Mouse (Mus musculus) heart, embryonic 12.5 days (tissue): ENCODE data around the gene Gm10118. TPM values are rescaled to one million over a fixed set of nuclear protein-coding genes. Genes with fewer than 3 reads are reported as not detected.

Source experiments
- ATAC-seq: fragments of 200-750 bp; cut with Nextera tagmentation; 2 replicates; pipeline ENCODE4 v1.8.0; 2017; ENCODE audit warnings: moderate TSS enrichment, moderate library complexity; ENCODE audit not compliant: insufficient number of reproducible peaks, low FRiP score
- H3K27ac ChIP-seq: fragments of 300-500 bp; sonication (generic); 2 replicates; pipeline ENCODE4 v1.5.1; 2016; ENCODE audit warnings: mild to moderate bottlenecking, moderate library complexity; ENCODE audit not compliant: poor library complexity, severe bottlenecking
- H3K27me3 ChIP-seq: fragments of 300-500 bp; sonication (generic); replicated peaks from 2 replicates; pipeline ENCODE4 v1.6.1; 2016; ENCODE audit warnings: mild to moderate bottlenecking, moderate library complexity
- H3K36me3 ChIP-seq: fragments of 300-500 bp; sonication (generic); 2 replicates; pipeline ENCODE4 v1.6.1; 2016; ENCODE audit warnings: mild to moderate bottlenecking, moderate library complexity
- H3K4me1 ChIP-seq: fragments of 300-500 bp; sonication (generic); replicated peaks from 2 replicates; pipeline ENCODE4 v1.6.1; 2016; ENCODE audit warnings: mild to moderate bottlenecking
- H3K4me2 ChIP-seq: fragments of 300-500 bp; sonication (generic); 2 replicates; pipeline ENCODE4 v1.6.1; 2016; ENCODE audit warnings: mild to moderate bottlenecking, moderate library complexity
- H3K4me3 ChIP-seq: fragments of 300-500 bp; sonication (generic); 2 replicates; pipeline ENCODE4 v1.5.1; 2016; ENCODE audit warnings: mild to moderate bottlenecking
- H3K9ac ChIP-seq: fragments of 300-500 bp; sonication (generic); 2 replicates; pipeline ENCODE4 v1.6.1; 2016; ENCODE audit warnings: mild to moderate bottlenecking, moderate library complexity
- H3K9me3 ChIP-seq: fragments of 300-500 bp; sonication (generic); replicated peaks from 2 replicates; pipeline ENCODE4 v1.6.1; 2016; ENCODE audit warnings: mild to moderate bottlenecking, moderate library complexity
- whole genome bisulfite sequencing: fragments of 180-500 bp; shearing (Covaris S2); methylation state at CpG from one replicate; pipeline ENCODE4 v1.1.7; 2016; 5-methylcytosine and 5-hydroxymethylcytosine counted together
- polyA plus RNA-seq: library from polyadenylated mRNA; unstranded; fragments of >200 nt; fragmentation: Nextera tagmentation; extraction: Ambion mirVana; gene quantifications from 2 replicates; pipeline ENCODE4 v1.2.1, GENCODE M21; 2016

Gm10118 gene
- polyA plus RNA-seq, 1 experiment from 2014 or later: 2.6 TPM

- Histone ChIP-seq H3K9ac (peak overlapping the region; percentile 9; the same call in 1 of the 2 replicates), H3K36me3 (no peaks in the 10 kb centered on the region), H3K4me2 (peak overlapping the region; percentile 66), H3K9me3 (no peaks in the 10 kb centered on the region), H3K4me1 (peaks cover 15% of the 10 kb centered on the region; the same call in 1 of the 2 replicates), H3K4me3 (peak overlapping the region; percentile 36), H3K27ac (peak overlapping the region; percentile 72), H3K27me3 (no peaks in the 10 kb centered on the region)
- 30% methylated on average over 23 of the region's 23 CpGs for WGBS
- ATAC-seq: no peak
These were observed 40.7 kb downstream of the Gm10118 start for GRCm38 (mm10) chr10:63886449-63887088.

GRCm38 (mm10) chr10:63880462-63880903 lies 46.8 kb downstream of the Gm10118 start:
- Histone ChIP-seq H3K36me3 (no peaks in the 10 kb centered on the region), H3K9ac (no peak overlapping the region), H3K9me3 (no peaks in the 10 kb centered on the region; the same call in 1 of the 2 replicates), H3K27ac (no peak overlapping the region), H3K27me3 (no peaks in the 10 kb centered on the region), H3K4me2 (no peak overlapping the region), H3K4me3 (no peak overlapping the region), H3K4me1 (peaks cover 12% of the 10 kb centered on the region; the same call in 1 of the 2 replicates)
- 73% methylated on average over 5 of the region's 5 CpGs for WGBS
- no peak for ATAC-seq

Other genes starting within 250 kb of the Gm10118 start
- gene Lrrtm3, start 162.8 kb upstream of the Gm10118 start, polyA plus RNA-seq: 0.74 and 0.95 TPM in 2 replicates